Mouse (Mus musculus) embryo, embryonic 11.5 days (tissue): ENCODE measurements around the gene Mrps2.
"Not testable (repeated sequence)": the region's sequence is repeated elsewhere in the genome, so short reads cannot be mapped to it uniquely, and the experiment has no call there.

Source experiments
- DNase-seq: peaks from one replicate; pipeline ENCODE4 v3.0.0-alpha.2; 2012; ENCODE audit warnings: low read depth, low spot score

Gene Mrps2

GRCm38 (mm10) chr2:28472011-28472410, 4.1 kb downstream of the Mrps2 start:
- DNase-seq: not testable (repeated sequence)

- not testable (repeated sequence) for DNase-seq
Observed at GRCm38 (mm10) chr2:28477993-28478392, 10.1 kb downstream of the Mrps2 start.

GRCm38 (mm10) chr2:28479208-28480204, 11.6 kb downstream of the Mrps2 start:
- no peak for DNase-seq

GRCm38 (mm10) chr2:28483861-28484260, 16.0 kb downstream of the Mrps2 start:
- DNase-seq: no peak

GRCm38 (mm10) chr2:28494521-28494920, 26.7 kb downstream of the Mrps2 start:
- DNase-seq: no peak

- DNase-seq: no peak
Observed at GRCm38 (mm10) chr2:28495207-28495756, 27.4 kb downstream of the Mrps2 start.

- no peak for DNase-seq
Observed at GRCm38 (mm10) chr2:28495801-28496595, 28.1 kb downstream of the Mrps2 start.

GRCm38 (mm10) chr2:28496671-28497070, 28.8 kb downstream of the Mrps2 start, which contains the start of gene Gbgt1:
Gene Gbgt1, plus strand, starts transcription at chr2:28496891.
- no peak for DNase-seq

- no peak for DNase-seq
Observed at GRCm38 (mm10) chr2:28497561-28497960, 29.7 kb downstream of the Mrps2 start.

GRCm38 (mm10) chr2:28498431-28498830, 30.6 kb downstream of the Mrps2 start:
- DNase-seq: no peak

GRCm38 (mm10) chr2:28502987-28503386, 35.1 kb downstream of the Mrps2 start:
- DNase-seq: no peak

- no peak for DNase-seq
Observed at GRCm38 (mm10) chr2:28504676-28505075, 36.8 kb downstream of the Mrps2 start.

- no peak for DNase-seq
Observed at GRCm38 (mm10) chr2:28505795-28506194, 37.9 kb downstream of the Mrps2 start, which contains the start of gene Gm10134. Gene Gm10134, plus strand, starts transcription at chr2:28506095.

GRCm38 (mm10) chr2:28506291-28506690, 38.4 kb downstream of the Mrps2 start:
- DNase-seq: no peak

- DNase-seq: not testable (repeated sequence)
Observed at GRCm38 (mm10) chr2:28511600-28511999, 43.7 kb downstream of the Mrps2 start.

GRCm38 (mm10) chr2:28512798-28513401, 45.0 kb downstream of the Mrps2 start, which contains the start of gene Ralgds:
Gene Ralgds, plus strand, starts transcription at chr2:28513125.
- DNase-seq: no peak

- no peak for DNase-seq
Observed at GRCm38 (mm10) chr2:28513431-28514370, 45.8 kb downstream of the Mrps2 start.

GRCm38 (mm10) chr2:28514489-28514888, 46.6 kb downstream of the Mrps2 start:
- peak; percentile 78 for DNase-seq

GRCm38 (mm10) chr2:28517206-28517909, 49.5 kb downstream of the Mrps2 start:
- peak; percentile 72 for DNase-seq

GRCm38 (mm10) chr2:28518231-28518630, 50.4 kb downstream of the Mrps2 start:
- DNase-seq: no peak
